Mouse (Mus musculus): ENCODE measurements around the gene Zfp740. TPM values are rescaled to one million over a fixed set of nuclear protein-coding genes. Genes with fewer than 3 reads are reported as not detected.

Zfp740 gene
- polyA plus RNA-seq, 1 experiment from 2014 or later = 71.7 TPM

GRCm38 (mm10) chr15:102258581-102259253, 55.7 kb downstream of the Zfp740 start:
- Histone ChIP-seq H3K9ac (no peak overlapping the region), H3K36me3 (no peaks in the 10 kb centered on the region), H3K27me3 (peaks cover 89% of the 10 kb centered on the region), H3K4me3 (no peak overlapping the region), H3K9me3 (no peaks in the 10 kb centered on the region), H3K27ac (no peak overlapping the region), H3K4me2 (no peak overlapping the region), H3K4me1 (replicated peaks) (peaks cover 26% of the 10 kb centered on the region)
- no peak for ATAC-seq (ENCODE audit: low FRiP score)
- WGBS = 13% methylated on average over 11 of the region's 11 CpGs

GRCm38 (mm10) chr15:102262582-102262981, 59.5 kb downstream of the Zfp740 start:
- Histone ChIP-seq H3K4me2 (no peak overlapping the region), H3K36me3 (no peaks in the 10 kb centered on the region), H3K4me1 (replicated peaks) (peaks cover 13% of the 10 kb centered on the region), H3K9me3 (no peaks in the 10 kb centered on the region), H3K4me3 (no peak overlapping the region), H3K9ac (no peak overlapping the region), H3K27ac (no peak overlapping the region), H3K27me3 (peaks cover 53% of the 10 kb centered on the region)
- no peak for ATAC-seq (ENCODE audit: low FRiP score)
- whole genome bisulfite sequencing = 55% methylated on average over 7 of the region's 7 CpGs

- Histone ChIP-seq H3K4me3 (no peak overlapping the region), H3K27me3 (peaks cover 49% of the 10 kb centered on the region), H3K36me3 (no peaks in the 10 kb centered on the region), H3K27ac (no peak overlapping the region), H3K9ac (no peak overlapping the region), H3K9me3 (no peaks in the 10 kb centered on the region), H3K4me2 (no peak overlapping the region), H3K4me1 (replicated peaks) (peaks cover 9% of the 10 kb centered on the region)
- WGBS = 77% methylated on average over 2 of the region's 2 CpGs
- ATAC-seq (ENCODE audit: low FRiP score) = no peak
These were observed 60.0 kb downstream of the Zfp740 start for GRCm38 (mm10) chr15:102263037-102263436.

Other genes starting within 250 kb of the Zfp740 start
- not detected in 2 replicates for gene Krt78, start 249.0 kb upstream of the Zfp740 start, polyA plus RNA-seq (2015; fragmentation: Nextera tagmentation; extraction: Ambion mirVana)
- 4.0 and 6.2 TPM in 2 replicates for gene Krt8, start 198.8 kb upstream of the Zfp740 start, polyA plus RNA-seq (2015; fragmentation: Nextera tagmentation; extraction: Ambion mirVana)
- gene Krt18, start 175.1 kb upstream of the Zfp740 start, polyA plus RNA-seq (2015; fragmentation: Nextera tagmentation; extraction: Ambion mirVana) = 7.6 and 14.2 TPM in 2 replicates
- 82.3 and 82.9 TPM in 2 replicates for gene Eif4b, start 129.5 kb upstream of the Zfp740 start, polyA plus RNA-seq (2015; fragmentation: Nextera tagmentation; extraction: Ambion mirVana)
- 8.3 and 9.3 TPM in 2 replicates for gene Tns2, start 102.8 kb upstream of the Zfp740 start, polyA plus RNA-seq (2015; fragmentation: Nextera tagmentation; extraction: Ambion mirVana)
- 50.8 and 57.4 TPM in 2 replicates for gene Spryd3, start 67.0 kb upstream of the Zfp740 start, polyA plus RNA-seq (2015; fragmentation: Nextera tagmentation; extraction: Ambion mirVana)
- 0.49 and 1.2 TPM in 2 replicates for gene Igfbp6, start 58.9 kb upstream of the Zfp740 start, polyA plus RNA-seq (2015; fragmentation: Nextera tagmentation; extraction: Ambion mirVana)
- gene Soat2, start 52.7 kb upstream of the Zfp740 start, polyA plus RNA-seq (2015; fragmentation: Nextera tagmentation; extraction: Ambion mirVana) = 0.14 TPM in 1 of 2 replicates, not detected in the other
- 43.2 and 44.5 TPM in 2 replicates for gene Csad, start 1.5 kb downstream of the Zfp740 start, polyA plus RNA-seq (2015; fragmentation: Nextera tagmentation; extraction: Ambion mirVana)
- gene Itgb7, start 28.7 kb downstream of the Zfp740 start, polyA plus RNA-seq (2015; fragmentation: Nextera tagmentation; extraction: Ambion mirVana) = 0.45 and 1.5 TPM in 2 replicates
- gene Rarg, start 54.3 kb downstream of the Zfp740 start, polyA plus RNA-seq (2015; fragmentation: Nextera tagmentation; extraction: Ambion mirVana) = 5.7 and 7.1 TPM in 2 replicates
- gene Gm9918, start 67.3 kb downstream of the Zfp740 start, polyA plus RNA-seq (2015; fragmentation: Nextera tagmentation; extraction: Ambion mirVana) = 0.14 and 0.22 TPM in 2 replicates
- gene Mfsd5, start 76.2 kb downstream of the Zfp740 start, polyA plus RNA-seq (2015; fragmentation: Nextera tagmentation; extraction: Ambion mirVana) = 54.7 TPM in 2 replicates
- 7.0 and 7.2 TPM in 2 replicates for gene Espl1, start 93.0 kb downstream of the Zfp740 start, polyA plus RNA-seq (2015; fragmentation: Nextera tagmentation; extraction: Ambion mirVana)
- gene Pfdn5, start 122.9 kb downstream of the Zfp740 start, polyA plus RNA-seq (2015; fragmentation: Nextera tagmentation; extraction: Ambion mirVana) = 502 and 514 TPM in 2 replicates
- 91.8 and 96.4 TPM in 2 replicates for gene Myg1, start 128.5 kb downstream of the Zfp740 start, polyA plus RNA-seq (2015; fragmentation: Nextera tagmentation; extraction: Ambion mirVana)
- gene Aaas, start 147.5 kb downstream of the Zfp740 start, polyA plus RNA-seq (2015; fragmentation: Nextera tagmentation; extraction: Ambion mirVana) = 33.3 and 34.8 TPM in 2 replicates
- gene Sp7, start 163.9 kb downstream of the Zfp740 start, polyA plus RNA-seq (2015; fragmentation: Nextera tagmentation; extraction: Ambion mirVana) = 1.1 and 1.2 TPM in 2 replicates
- 4.6 and 6.0 TPM in 2 replicates for gene Sp1, start 202.9 kb downstream of the Zfp740 start, polyA plus RNA-seq (2015; fragmentation: Nextera tagmentation; extraction: Ambion mirVana)
- 0.14 and 0.40 TPM in 2 replicates for gene Amhr2, start 242.1 kb downstream of the Zfp740 start, polyA plus RNA-seq (2015; fragmentation: Nextera tagmentation; extraction: Ambion mirVana)

Measured in hindbrain, embryonic 13.5 days (tissue).